Mouse (Mus musculus) neural tube, embryonic 15.5 days (tissue): ENCODE results near the gene 1700017N19Rik. TPM values are rescaled to one million over a fixed set of nuclear protein-coding genes. Genes with fewer than 3 reads are reported as not detected.
A peak's percentile ranks its signal among the peaks of the same experiment; 100 is the strongest.
"Not testable (repeated sequence)": the region's sequence is repeated elsewhere in the genome, so short reads cannot be mapped to it uniquely, and the experiment has no call there.

ENCODE experiments used
- ATAC-seq: fragments of 200-750 bp; cut with Nextera tagmentation; 2 replicates; pipeline ENCODE4 v1.8.0; 2017; ENCODE audit warnings: mild to moderate bottlenecking, moderate TSS enrichment, moderate library complexity; ENCODE audit not compliant: low FRiP score
- H3K27ac ChIP-seq: fragments of 300-500 bp; sonication (generic); replicated peaks from 2 replicates; pipeline ENCODE4 v1.5.1; 2015; ENCODE audit warnings: mild to moderate bottlenecking, inconsistent platforms
- H3K27me3 ChIP-seq: fragments of 300-500 bp; sonication (generic); replicated peaks from 2 replicates; pipeline ENCODE4 v1.6.1; 2015; ENCODE audit warnings: inconsistent platforms
- H3K36me3 ChIP-seq: fragments of 300-500 bp; sonication (generic); 2 replicates; pipeline ENCODE4 v1.6.1; 2015; ENCODE audit warnings: inconsistent platforms
- H3K4me1 ChIP-seq: fragments of 300-500 bp; sonication (generic); 2 replicates; pipeline ENCODE4 v1.6.1; 2015; ENCODE audit warnings: inconsistent platforms
- H3K4me2 ChIP-seq: fragments of 300-500 bp; sonication (generic); 2 replicates; pipeline ENCODE4 v1.6.1; 2015; ENCODE audit warnings: inconsistent platforms, mild to moderate bottlenecking, moderate library complexity
- H3K4me3 ChIP-seq: fragments of 300-500 bp; sonication (generic); replicated peaks from 2 replicates; pipeline ENCODE4 v1.5.1; 2015; ENCODE audit warnings: mild to moderate bottlenecking, inconsistent platforms
- H3K9ac ChIP-seq: fragments of 300-500 bp; sonication (generic); replicated peaks from 2 replicates; pipeline ENCODE4 v1.6.1; 2015; ENCODE audit warnings: mild to moderate bottlenecking, inconsistent platforms
- H3K9me3 ChIP-seq: fragments of 300-500 bp; sonication (generic); replicated peaks from 2 replicates; pipeline ENCODE4 v1.6.1; 2016; ENCODE audit warnings: inconsistent platforms
- WGBS: fragments of 180-500 bp; shearing (Covaris S2); methylation state at CpG from one replicate; pipeline ENCODE4 v1.1.7; 2015; ENCODE audit warnings: mixed read lengths; 5-methylcytosine and 5-hydroxymethylcytosine counted together
- polyA plus RNA-seq: library from polyadenylated mRNA; unstranded; fragments of >200 nt; fragmentation: Nextera tagmentation; extraction: Ambion mirVana; gene quantifications from 2 replicates; pipeline ENCODE4 v1.2.1, GENCODE M21; 2015

1700017N19Rik gene
- 0.29 and 0.68 TPM in 2 replicates for polyA plus RNA-seq

- Histone ChIP-seq H3K4me3 (peak within 1 kb of the TSS; percentile 62), H3K27ac (no peak within 1 kb of the TSS), H3K4me2 (peak within 1 kb of the TSS; percentile 57), H3K9me3 (no peaks in the 10 kb centered on the region), H3K4me1 (peaks cover 7% of the 10 kb centered on the region), H3K36me3 (no peaks in the 10 kb centered on the region), H3K27me3 (no peaks in the 10 kb centered on the region), H3K9ac (no peak within 1 kb of the TSS)
- WGBS = 79% methylated on average over 1 of the region's 1 CpGs
- ATAC-seq = no peak
Observed at GRCm38 (mm10) chr10:100590323-100590722, at the start of gene 1700017N19Rik, which contains the start of gene 4930430F08Rik. Gene 1700017N19Rik (plus strand): TSS chr10:100590484. Gene 4930430F08Rik (minus strand): TSS chr10:100590423.

GRCm38 (mm10) chr10:100556566-100557175, 33.6 kb upstream of the 1700017N19Rik start:
- no peaks in the 10 kb centered on the region for H3K4me1 ChIP-seq
- ATAC-seq = no peak
- no peak overlapping the region for H3K4me2 ChIP-seq
- no peak overlapping the region for H3K27ac ChIP-seq
- 85% methylated on average over 3 of the region's 3 CpGs for WGBS
- H3K27me3 ChIP-seq = no peaks in the 10 kb centered on the region
- no peak overlapping the region for H3K9ac ChIP-seq
- peaks cover 17% of the 10 kb centered on the region; the same call in 1 of the 2 replicates for H3K36me3 ChIP-seq
- H3K9me3 ChIP-seq = no peaks in the 10 kb centered on the region
- H3K4me3 ChIP-seq = no peak overlapping the region

DNA sequence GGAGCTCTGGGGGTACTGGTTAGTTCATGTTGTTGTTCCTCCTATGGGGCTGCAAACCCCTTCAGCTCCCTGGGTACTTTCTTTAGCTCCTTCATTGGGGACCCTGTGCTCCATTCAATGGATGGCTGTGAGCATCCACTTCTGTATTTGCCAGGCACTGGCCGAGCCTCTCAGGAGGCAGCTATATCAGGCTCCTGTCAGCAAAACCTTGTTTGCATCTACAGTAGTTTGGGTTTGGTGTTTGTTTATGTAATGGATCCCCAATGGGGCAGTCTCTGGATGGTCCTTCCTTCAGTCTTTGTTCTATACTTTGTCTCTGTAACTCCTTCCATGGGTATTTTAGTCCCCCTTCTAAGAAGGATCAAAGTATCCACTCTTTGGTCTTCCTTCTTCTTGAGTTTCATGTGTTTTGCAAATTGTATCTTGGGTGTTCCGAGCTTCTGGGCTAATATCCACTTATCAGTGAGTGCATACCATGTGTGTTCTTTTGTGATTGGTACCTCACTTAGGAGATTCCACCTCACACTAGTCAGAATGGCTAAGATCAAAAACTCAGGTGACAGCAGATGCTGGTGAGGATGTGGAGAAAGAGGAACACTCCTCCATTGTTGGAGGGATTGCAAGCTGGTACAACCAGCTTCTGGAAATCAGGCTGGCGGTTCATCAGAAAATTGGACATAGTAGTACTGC, 29.9 kb upstream of the 1700017N19Rik start:
- H3K27me3 ChIP-seq, H3K4me3 ChIP-seq, ATAC-seq, H3K4me2 ChIP-seq, H3K9ac ChIP-seq, H3K4me1 ChIP-seq, H3K9me3 ChIP-seq, H3K27ac ChIP-seq: not testable (repeated sequence)
- peaks cover 23% of the 10 kb centered on the region for H3K36me3 ChIP-seq
- 96% methylated on average over 3 of the region's 3 CpGs for WGBS

GRCm38 (mm10) chr10:100564112-100564511, 26.2 kb upstream of the 1700017N19Rik start:
- Histone ChIP-seq H3K27me3 (no peaks in the 10 kb centered on the region), H3K9me3 (no peaks in the 10 kb centered on the region), H3K4me3 (no peak overlapping the region), H3K4me2 (no peak overlapping the region), H3K27ac (no peak overlapping the region), H3K9ac (no peak overlapping the region), H3K4me1 (no peaks in the 10 kb centered on the region), H3K36me3 (peaks cover 27% of the 10 kb centered on the region)
- WGBS = 93% methylated on average over 3 of the region's 3 CpGs
- no peak for ATAC-seq

DNA sequence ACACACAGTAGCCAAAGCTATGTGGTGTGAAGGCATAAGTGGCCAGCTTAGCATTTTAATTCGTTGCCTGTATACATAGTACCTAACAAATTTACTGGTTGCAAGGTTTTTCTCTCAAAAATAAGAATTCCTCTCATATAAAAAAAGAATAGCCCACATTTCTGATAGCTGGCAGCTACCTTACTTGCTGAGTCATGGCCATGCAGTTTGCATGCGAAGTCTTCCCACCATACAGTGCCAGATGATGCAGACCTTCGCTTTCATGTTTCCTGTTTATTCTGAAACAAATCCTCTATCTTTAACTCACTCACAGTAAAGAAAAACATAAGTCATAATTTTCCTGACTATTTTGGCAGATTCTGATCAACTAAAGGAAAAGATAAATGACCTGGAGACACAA, 18.6 kb upstream of the 1700017N19Rik start:
- H3K4me1 ChIP-seq = no peaks in the 10 kb centered on the region
- H3K9ac ChIP-seq = no peak overlapping the region
- WGBS = 94% methylated on average over 3 of the region's 3 CpGs

DNA sequence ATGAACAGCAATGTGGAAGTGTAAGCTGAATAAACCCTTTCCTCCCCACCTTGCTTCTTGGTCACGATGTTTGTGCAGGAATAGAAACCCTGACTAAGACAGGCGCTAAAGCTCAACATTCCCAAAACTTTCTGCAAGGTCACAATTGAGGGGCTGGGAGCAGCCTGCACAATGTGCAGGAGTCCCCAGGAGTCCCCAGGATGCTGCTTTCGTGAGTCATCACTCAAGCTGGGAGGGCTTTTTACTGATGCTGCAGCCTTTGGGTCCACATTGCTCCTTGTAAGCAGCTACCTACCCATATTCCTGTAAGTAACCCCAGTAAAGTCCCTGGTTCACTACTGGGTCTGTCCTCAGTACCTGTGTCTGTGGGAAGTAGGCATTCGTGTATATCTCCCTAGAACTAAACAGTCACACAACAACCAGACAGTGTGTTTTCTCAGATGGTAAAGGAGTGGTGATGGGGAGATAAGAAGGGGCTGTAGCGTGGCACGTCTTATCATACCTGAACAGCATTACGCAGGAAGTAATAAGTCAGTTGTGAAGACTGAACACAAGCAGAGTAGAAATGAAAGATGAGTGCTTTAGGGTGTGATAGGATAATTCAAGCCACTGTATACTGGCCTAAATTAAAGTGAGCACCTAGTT, 15.7 kb upstream of the 1700017N19Rik start:
- Histone ChIP-seq H3K9me3 (no peaks in the 10 kb centered on the region), H3K4me1 (no peaks in the 10 kb centered on the region), H3K9ac (no peak overlapping the region), H3K27me3 (no peaks in the 10 kb centered on the region), H3K4me2 (no peak overlapping the region), H3K4me3 (no peak overlapping the region), H3K36me3 (peaks cover 48% of the 10 kb centered on the region), H3K27ac (no peak overlapping the region)
- no peak for ATAC-seq
- WGBS = 93% methylated on average over 7 of the region's 7 CpGs

More for the DNA sequence above, 18.6 kb upstream of the 1700017N19Rik start:
- no peaks in the 10 kb centered on the region for H3K9me3 ChIP-seq
- ATAC-seq = no peak
- H3K4me2 ChIP-seq = no peak overlapping the region
- H3K36me3 ChIP-seq = peaks cover 44% of the 10 kb centered on the region
- no peak overlapping the region for H3K4me3 ChIP-seq
- no peaks in the 10 kb centered on the region for H3K27me3 ChIP-seq
- H3K27ac ChIP-seq = no peak overlapping the region

DNA sequence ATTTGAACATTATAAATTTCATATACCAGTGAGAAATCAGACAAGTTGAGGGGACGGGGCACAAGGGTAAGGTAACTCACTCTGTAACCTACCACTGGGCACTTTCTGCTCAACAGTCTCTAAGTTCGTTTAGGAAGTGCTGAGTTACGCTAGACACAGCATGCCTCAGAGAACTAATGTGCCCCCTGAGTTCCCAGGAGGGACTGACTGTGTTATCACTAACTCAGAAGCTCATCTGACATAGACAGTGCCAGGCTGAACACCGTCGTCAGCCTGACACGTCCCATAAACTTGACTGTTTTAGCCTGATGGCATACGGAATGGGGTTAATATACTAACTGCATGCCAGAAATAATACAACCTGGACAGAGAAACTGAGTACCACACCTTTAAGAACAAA, 15.0 kb upstream of the 1700017N19Rik start:
- no peak for ATAC-seq
- no peak overlapping the region for H3K4me3 ChIP-seq
- H3K9me3 ChIP-seq = no peaks in the 10 kb centered on the region
- no peak overlapping the region for H3K27ac ChIP-seq
- 92% methylated on average over 7 of the region's 7 CpGs for WGBS
- no peak overlapping the region for H3K9ac ChIP-seq
- H3K4me2 ChIP-seq = no peak overlapping the region
- H3K27me3 ChIP-seq = no peaks in the 10 kb centered on the region
- peaks cover 48% of the 10 kb centered on the region for H3K36me3 ChIP-seq
- no peaks in the 10 kb centered on the region for H3K4me1 ChIP-seq

DNA sequence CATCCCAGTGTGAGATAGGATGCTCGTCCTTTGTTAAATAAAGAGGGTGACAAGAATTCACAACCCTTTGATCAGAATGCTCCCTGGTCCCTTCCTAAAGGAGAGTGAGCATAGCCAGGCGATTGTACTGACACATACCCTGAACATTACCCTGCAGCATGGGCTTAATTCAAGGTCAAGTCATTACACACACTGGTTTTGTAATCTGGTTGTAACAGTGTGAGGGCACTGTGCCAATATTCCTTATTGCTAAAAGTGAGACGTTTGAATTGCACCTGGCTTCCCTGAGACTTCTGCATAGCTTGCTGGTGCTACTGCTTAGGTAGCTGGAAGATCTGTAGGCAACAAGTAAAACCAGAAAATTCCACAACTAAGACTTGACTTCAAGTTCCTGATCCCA, 6.1 kb upstream of the 1700017N19Rik start:
- 88% methylated on average over 3 of the region's 3 CpGs for WGBS
- Histone ChIP-seq H3K27ac (no peak overlapping the region), H3K4me2 (no peak overlapping the region), H3K9me3 (no peaks in the 10 kb centered on the region), H3K9ac (no peak overlapping the region), H3K4me3 (no peak overlapping the region), H3K4me1 (peaks cover 7% of the 10 kb centered on the region), H3K27me3 (no peaks in the 10 kb centered on the region), H3K36me3 (peaks cover 7% of the 10 kb centered on the region)
- no peak for ATAC-seq

DNA sequence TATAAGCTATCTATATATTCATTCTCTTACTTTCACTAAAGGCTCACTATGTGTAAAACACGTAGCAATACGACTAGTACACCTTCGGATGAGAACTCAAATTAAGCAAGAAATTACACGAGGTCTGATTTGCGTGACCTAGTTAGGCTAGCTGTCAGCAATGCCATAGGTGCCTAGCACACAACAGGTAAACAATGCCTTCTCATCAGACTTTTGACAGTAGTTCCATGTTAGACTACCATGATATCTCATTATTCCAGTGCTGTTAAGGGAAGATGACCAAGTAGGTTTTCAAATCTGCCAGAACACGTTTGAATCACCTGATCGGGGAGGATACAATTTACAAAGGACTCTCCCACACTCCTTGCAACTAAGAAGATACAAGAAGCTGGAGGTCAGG, 1.8 kb upstream of the 1700017N19Rik start:
- ATAC-seq = no peak; the same call in none of the 2 replicates
- Histone ChIP-seq H3K9me3 (no peaks in the 10 kb centered on the region), H3K9ac (peak overlapping the region; percentile 71), H3K27me3 (no peaks in the 10 kb centered on the region), H3K4me2 (peak overlapping the region; percentile 57), H3K36me3 (peaks cover 7% of the 10 kb centered on the region), H3K4me1 (peaks cover 7% of the 10 kb centered on the region), H3K4me3 (peak overlapping the region; percentile 62), H3K27ac (peak overlapping the region; percentile 83)
- WGBS = 41% methylated on average over 7 of the region's 7 CpGs

GRCm38 (mm10) chr10:100588932-100589388, 1.3 kb upstream of the 1700017N19Rik start:
- Histone ChIP-seq H3K36me3 (peaks cover 6% of the 10 kb centered on the region), H3K27ac (peak overlapping the region; percentile 83), H3K27me3 (no peaks in the 10 kb centered on the region), H3K4me1 (peaks cover 7% of the 10 kb centered on the region), H3K9me3 (no peaks in the 10 kb centered on the region), H3K4me2 (peak overlapping the region; percentile 57), H3K4me3 (peak overlapping the region; percentile 62), H3K9ac (peak overlapping the region; percentile 71)
- WGBS = under 1% methylated on average over 31 of the region's 31 CpGs
- ATAC-seq = peak; percentile 100

- no peak overlapping the region for H3K27ac ChIP-seq
- ATAC-seq = no peak
- no peaks in the 10 kb centered on the region for H3K36me3 ChIP-seq
- WGBS = 68% methylated on average over 3 of the region's 3 CpGs
- H3K4me1 ChIP-seq = no peaks in the 10 kb centered on the region
- no peak overlapping the region for H3K4me2 ChIP-seq
- H3K9me3 ChIP-seq = no peaks in the 10 kb centered on the region
- no peak overlapping the region for H3K9ac ChIP-seq
- H3K4me3 ChIP-seq = no peak overlapping the region
- no peaks in the 10 kb centered on the region for H3K27me3 ChIP-seq
Observed at GRCm38 (mm10) chr10:100598339-100598738, 8.1 kb downstream of the 1700017N19Rik start.
